Mouse (Mus musculus) bone marrow, adult 2 months (tissue): ENCODE results near the gene Gbf1.

Experiments
- CTCF ChIP-seq: fragments of 200-500 bp; IDR thresholded peaks from 2 replicates; pipeline ENCODE4 v1.5.1; 2011; ENCODE audit warnings: low read length, control low read depth; ENCODE audit not compliant: control insufficient read depth, insufficient read depth
- POLR2A ChIP-seq: fragments of 200-500 bp; IDR thresholded peaks from 2 replicates; pipeline ENCODE4 v1.6.1; 2011; ENCODE audit warnings: low read depth, mild to moderate bottlenecking, control low read depth, low read length, borderline replicate concordance; ENCODE audit not compliant: control insufficient read depth

DNA sequence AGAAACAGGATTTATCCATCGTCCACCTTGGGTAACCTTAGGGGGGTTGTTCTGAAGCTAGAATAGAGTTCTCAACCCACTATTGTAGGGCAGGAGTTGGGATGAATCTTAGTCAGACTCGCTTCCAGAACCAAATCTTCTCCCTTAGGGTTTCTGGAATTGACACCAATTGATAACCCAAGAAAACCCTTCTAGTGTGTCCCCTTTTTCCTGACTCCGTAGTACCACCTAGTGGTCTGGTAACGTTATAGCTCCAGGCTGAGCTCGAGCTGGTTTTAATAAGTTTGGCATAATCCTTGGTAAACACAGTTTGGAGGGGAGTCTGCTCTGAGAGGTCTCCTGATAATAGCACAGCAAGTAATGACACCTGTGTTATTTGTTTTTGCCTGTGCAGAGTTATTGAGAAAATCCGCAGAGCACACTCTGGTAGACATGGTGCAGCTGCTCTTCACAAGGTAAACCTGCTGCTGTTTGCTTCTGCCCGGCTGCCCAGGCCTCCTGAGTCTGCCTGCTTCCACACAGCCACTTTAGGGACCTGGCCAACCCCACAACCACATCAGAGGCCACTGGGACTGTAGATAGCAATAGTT lies 101.9 kb downstream of the Gbf1 start:
- TF ChIP-seq CTCF (no peak), POLR2A (no peak)
